Mouse (Mus musculus): Measurements from ENCODE around the gene Nppb. TPM values are rescaled to one million over a fixed set of nuclear protein-coding genes. Genes with fewer than 3 reads are reported as not detected.
A peak's percentile ranks its signal among the peaks of the same experiment; 100 is the strongest.

Gene Nppb
- total and polyA plus RNA-seq, 3 experiments = not detected

GRCm38 (mm10) chr4:147947511-147947910 lies 38.1 kb upstream of the Nppb start:
- ATAC-seq (ENCODE audit: extremely low read depth, insufficient number of reproducible peaks, low FRiP score, poor library complexity, severe bottlenecking) (no peak), DNase-seq (ENCODE audit: low spot score) (no peak)
- Histone ChIP-seq H3K27me3 (ENCODE audit: insufficient read depth, low read length) (no peaks in the 10 kb centered on the region), H3K4me1 (ENCODE audit: insufficient read depth, low read depth, low read length) (peaks cover 38% of the 10 kb centered on the region), H3K4me3 (ENCODE audit: low read depth, low read length) (no peak overlapping the region), H3K9me3 (replicated peaks) (no peaks in the 10 kb centered on the region), H3K36me3 (replicated peaks) (peaks cover 85% of the 10 kb centered on the region)
- TF ChIP-seq GATA2 (IDR thresholded peaks at IDR 0.05; ENCODE audit: borderline replicate concordance, low read depth, low read length) = no peak
- TF ChIP-seq POLR2AphosphoS5 (IDR thresholded peaks at IDR 0.05; ENCODE audit: insufficient replicate concordance, low read depth, low read length) = no peak
- TF ChIP-seq TAL1 (conservative IDR thresholded peaks at IDR 0.05; ENCODE audit: low read depth, low read length) = no peak
- TF ChIP-seq GATA1 (IDR thresholded peaks at IDR 0.05; ENCODE audit: borderline replicate concordance, low read length) = no peak
- TF ChIP-seq CTCF (IDR thresholded peaks at IDR 0.05; ENCODE audit: low read depth, low read length) = no peak

GRCm38 (mm10) chr4:147953590-147953989 lies 32.0 kb upstream of the Nppb start:
- no peak for TF ChIP-seq TAL1 (conservative IDR thresholded peaks at IDR 0.05; ENCODE audit: low read depth, low read length)
- TF ChIP-seq POLR2AphosphoS5 (IDR thresholded peaks at IDR 0.05; ENCODE audit: insufficient replicate concordance, low read depth, low read length) = no peak
- peak; percentile 28; the same call in 1 of the 2 replicates for TF ChIP-seq CTCF (IDR thresholded peaks at IDR 0.05; ENCODE audit: low read depth, low read length)
- TF ChIP-seq GATA2 (IDR thresholded peaks at IDR 0.05; ENCODE audit: borderline replicate concordance, low read depth, low read length) = no peak
- ATAC-seq (ENCODE audit: extremely low read depth, insufficient number of reproducible peaks, low FRiP score, poor library complexity, severe bottlenecking) (peak; percentile 42; the same call in 1 of the 2 replicates), DNase-seq (ENCODE audit: low spot score) (peak; percentile 45)
- no peaks in the 10 kb centered on the region for H3K9me3 ChIP-seq (replicated peaks)
- no peak overlapping the region for H3K4me3 ChIP-seq (ENCODE audit: low read depth, low read length)
- H3K4me1 ChIP-seq (ENCODE audit: insufficient read depth, low read depth, low read length) = no peaks in the 10 kb centered on the region
- no peaks in the 10 kb centered on the region for H3K27me3 ChIP-seq (ENCODE audit: insufficient read depth, low read length)
- H3K36me3 ChIP-seq (replicated peaks) = peaks cover 26% of the 10 kb centered on the region

- 0 out of 2 replicates have a peak, but pooled peaks cover 3% of the 10 kb centered on the region for H3K27me3 ChIP-seq (ENCODE audit: insufficient read depth, low read length)
Observed at GRCm38 (mm10) chr4:147957141-147957540, 28.4 kb upstream of the Nppb start.

GRCm38 (mm10) chr4:147959881-147960831 lies 25.4 kb upstream of the Nppb start:
- Histone ChIP-seq H3K4me3 (ENCODE audit: low read depth, low read length) (peak overlapping the region; percentile 25; the same call in 1 of the 2 replicates), H3K27me3 (ENCODE audit: insufficient read depth, low read length) (peaks cover 10% of the 10 kb centered on the region; the same call in 1 of the 2 replicates), H3K9me3 (replicated peaks) (no peaks in the 10 kb centered on the region), H3K36me3 (replicated peaks) (no peaks in the 10 kb centered on the region), H3K4me1 (ENCODE audit: insufficient read depth, low read depth, low read length) (peaks cover 4% of the 10 kb centered on the region)
- peak; percentile 70 for DNase-seq (ENCODE audit: low spot score)
- ATAC-seq (ENCODE audit: extremely low read depth, insufficient number of reproducible peaks, low FRiP score, poor library complexity, severe bottlenecking) = peak; percentile 84
- TF ChIP-seq TAL1 (conservative IDR thresholded peaks at IDR 0.05; ENCODE audit: low read depth, low read length) (no peak), CTCF (IDR thresholded peaks at IDR 0.05; ENCODE audit: low read depth, low read length) (peak; percentile 39), GATA2 (IDR thresholded peaks at IDR 0.05; ENCODE audit: borderline replicate concordance, low read depth, low read length) (no peak), POLR2AphosphoS5 (IDR thresholded peaks at IDR 0.05; ENCODE audit: insufficient replicate concordance, low read depth, low read length) (no peak), GATA1 (IDR thresholded peaks at IDR 0.05; ENCODE audit: borderline replicate concordance, low read length) (no peak)

More at GRCm38 (mm10) chr4:147957141-147957540, 28.4 kb upstream of the Nppb start:
- DNase-seq (ENCODE audit: low spot score) = peak; percentile 26
- no peaks in the 10 kb centered on the region for H3K9me3 ChIP-seq (replicated peaks)
- TF ChIP-seq GATA2 (IDR thresholded peaks at IDR 0.05; ENCODE audit: borderline replicate concordance, low read depth, low read length) = no peak
- TF ChIP-seq GATA1 (IDR thresholded peaks at IDR 0.05; ENCODE audit: borderline replicate concordance, low read length) = no peak
- TF ChIP-seq POLR2AphosphoS5 (IDR thresholded peaks at IDR 0.05; ENCODE audit: insufficient replicate concordance, low read depth, low read length) = no peak
- no peak for TF ChIP-seq CTCF (IDR thresholded peaks at IDR 0.05; ENCODE audit: low read depth, low read length)
- TF ChIP-seq TAL1 (conservative IDR thresholded peaks at IDR 0.05; ENCODE audit: low read depth, low read length) = no peak
- peaks cover 2% of the 10 kb centered on the region for H3K36me3 ChIP-seq (replicated peaks)
- no peak for ATAC-seq (ENCODE audit: extremely low read depth, insufficient number of reproducible peaks, low FRiP score, poor library complexity, severe bottlenecking)
- no peak overlapping the region for H3K4me3 ChIP-seq (ENCODE audit: low read depth, low read length)
- peaks cover 4% of the 10 kb centered on the region for H3K4me1 ChIP-seq (ENCODE audit: insufficient read depth, low read depth, low read length)

- ATAC-seq (ENCODE audit: extremely low read depth, insufficient number of reproducible peaks, low FRiP score, poor library complexity, severe bottlenecking) (no peak), DNase-seq (ENCODE audit: low spot score) (no peak)
- Histone ChIP-seq H3K4me3 (ENCODE audit: low read depth, low read length) (no peak overlapping the region), H3K4me1 (ENCODE audit: insufficient read depth, low read depth, low read length) (peaks cover 4% of the 10 kb centered on the region), H3K36me3 (replicated peaks) (no peaks in the 10 kb centered on the region), H3K9me3 (replicated peaks) (no peaks in the 10 kb centered on the region), H3K27me3 (ENCODE audit: insufficient read depth, low read length) (peaks cover 15% of the 10 kb centered on the region; the same call in 1 of the 2 replicates)
- TF ChIP-seq GATA1 (IDR thresholded peaks at IDR 0.05; ENCODE audit: borderline replicate concordance, low read length) (no peak), TAL1 (conservative IDR thresholded peaks at IDR 0.05; ENCODE audit: low read depth, low read length) (no peak), POLR2AphosphoS5 (IDR thresholded peaks at IDR 0.05; ENCODE audit: insufficient replicate concordance, low read depth, low read length) (no peak), GATA2 (IDR thresholded peaks at IDR 0.05; ENCODE audit: borderline replicate concordance, low read depth, low read length) (no peak), CTCF (IDR thresholded peaks at IDR 0.05; ENCODE audit: low read depth, low read length) (no peak)
Observed at GRCm38 (mm10) chr4:147962781-147963180, 22.8 kb upstream of the Nppb start.

- peaks cover 15% of the 10 kb centered on the region; the same call in 1 of the 2 replicates for H3K27me3 ChIP-seq (ENCODE audit: insufficient read depth, low read length)
- TF ChIP-seq GATA2 (IDR thresholded peaks at IDR 0.05; ENCODE audit: borderline replicate concordance, low read depth, low read length) = no peak
- no peak for TF ChIP-seq TAL1 (conservative IDR thresholded peaks at IDR 0.05; ENCODE audit: low read depth, low read length)
- no peak for TF ChIP-seq GATA1 (IDR thresholded peaks at IDR 0.05; ENCODE audit: borderline replicate concordance, low read length)
- no peak for TF ChIP-seq CTCF (IDR thresholded peaks at IDR 0.05; ENCODE audit: low read depth, low read length)
- H3K4me1 ChIP-seq (ENCODE audit: insufficient read depth, low read depth, low read length) = peaks cover 4% of the 10 kb centered on the region
- DNase-seq (ENCODE audit: low spot score) (no peak), ATAC-seq (ENCODE audit: extremely low read depth, insufficient number of reproducible peaks, low FRiP score, poor library complexity, severe bottlenecking) (no peak)
- H3K9me3 ChIP-seq (replicated peaks) = no peaks in the 10 kb centered on the region
- H3K4me3 ChIP-seq (ENCODE audit: low read depth, low read length) = no peak overlapping the region
- H3K36me3 ChIP-seq (replicated peaks) = no peaks in the 10 kb centered on the region
Observed at GRCm38 (mm10) chr4:147963623-147964022, 22.0 kb upstream of the Nppb start.
